Mouse (Mus musculus) intestine, embryonic 15.5 days (tissue): ENCODE results near the gene Actb. TPM values are rescaled to one million over a fixed set of nuclear protein-coding genes. Genes with fewer than 3 reads are reported as not detected.
A peak's percentile ranks its signal among the peaks of the same experiment; 100 is the strongest.

Experiments used
- ATAC-seq: fragments of 200-750 bp; cut with Nextera tagmentation; 2 replicates; pipeline ENCODE4 v1.8.0; 2017; ENCODE audit warnings: moderate TSS enrichment, moderate library complexity
- H3K27ac ChIP-seq: fragments of 300-500 bp; sonication (generic); 2 replicates; pipeline ENCODE4 v1.5.1; 2015; ENCODE audit warnings: mild to moderate bottlenecking, inconsistent platforms
- H3K27me3 ChIP-seq: fragments of 300-500 bp; sonication (generic); replicated peaks from 2 replicates; pipeline ENCODE4 v1.6.1; 2015; ENCODE audit warnings: inconsistent platforms
- H3K36me3 ChIP-seq: fragments of 300-500 bp; sonication (generic); 2 replicates; pipeline ENCODE4 v1.6.1; 2015; ENCODE audit warnings: inconsistent platforms
- H3K4me1 ChIP-seq: fragments of 300-500 bp; sonication (generic); replicated peaks from 2 replicates; pipeline ENCODE4 v1.6.1; 2015; ENCODE audit warnings: inconsistent platforms
- H3K4me2 ChIP-seq: fragments of 300-500 bp; sonication (generic); replicated peaks from 2 replicates; pipeline ENCODE4 v1.6.1; 2015; ENCODE audit warnings: mild to moderate bottlenecking, inconsistent platforms
- H3K4me3 ChIP-seq: fragments of 300-500 bp; sonication (generic); replicated peaks from 2 replicates; pipeline ENCODE4 v1.5.1; 2015; ENCODE audit warnings: inconsistent platforms
- H3K9ac ChIP-seq: fragments of 300-500 bp; sonication (generic); 2 replicates; pipeline ENCODE4 v1.6.1; 2015; ENCODE audit warnings: inconsistent platforms
- H3K9me3 ChIP-seq: fragments of 300-500 bp; sonication (generic); 2 replicates; pipeline ENCODE4 v1.6.1; 2016; ENCODE audit warnings: inconsistent platforms
- WGBS: fragments of 180-500 bp; shearing (Covaris S2); methylation state at CpG from one replicate; pipeline ENCODE4 v1.1.7; 2015; 5-methylcytosine and 5-hydroxymethylcytosine counted together
- polyA plus RNA-seq: library from polyadenylated mRNA; unstranded; fragments of >200 nt; fragmentation: Nextera tagmentation; extraction: Ambion mirVana; gene quantifications from 2 replicates; pipeline ENCODE4 v1.2.1, GENCODE M21; 2015

Gene Actb
- polyA plus RNA-seq, 1 experiment from 2014 or later = 17,104 TPM

DNA sequence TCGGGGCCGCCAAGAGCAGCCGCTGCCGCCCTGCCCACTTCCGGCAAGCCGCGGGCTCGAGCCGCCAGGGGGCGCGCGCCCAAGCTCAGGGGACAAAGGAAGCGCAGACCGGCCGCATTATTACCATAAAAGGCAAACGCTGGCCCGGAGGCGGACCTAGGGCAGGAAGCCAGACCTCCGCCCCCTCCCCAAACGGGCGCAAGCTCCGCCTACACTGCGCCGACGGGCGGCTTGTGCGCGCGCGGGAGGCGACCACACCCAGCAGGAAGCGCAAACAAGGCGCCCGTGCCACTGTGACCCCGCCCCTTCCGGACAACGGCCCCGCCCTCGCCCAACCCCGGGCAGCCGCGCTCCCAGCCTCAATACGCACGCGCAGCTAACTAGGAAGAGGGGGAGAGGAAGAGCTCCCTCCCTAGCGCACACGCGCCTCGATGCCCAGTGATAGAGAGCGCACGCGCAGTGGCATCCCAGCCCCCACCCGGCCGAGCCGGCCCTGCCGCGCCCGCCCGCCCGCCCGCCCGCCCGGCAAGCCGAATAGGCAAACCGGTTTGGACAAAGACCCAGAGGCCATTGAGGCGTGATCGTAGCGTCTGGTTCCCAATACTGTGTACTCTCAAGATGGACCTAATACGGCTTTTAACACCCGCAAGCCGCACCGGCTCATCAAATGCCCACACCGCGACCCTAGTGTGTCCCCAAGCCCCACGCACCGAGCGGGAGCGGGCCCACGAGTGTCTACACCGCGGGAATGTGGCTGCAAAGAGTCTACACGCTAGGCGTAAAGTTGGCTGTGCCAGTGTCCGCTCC is 626 bp downstream of the Actb start:
- Histone ChIP-seq H3K9me3 (no peaks in the 10 kb centered on the region), H3K27ac (peak overlapping the region; percentile 100), H3K36me3 (peaks cover 29% of the 10 kb centered on the region), H3K4me2 (peak overlapping the region; percentile 67), H3K27me3 (no peaks in the 10 kb centered on the region), H3K4me1 (peaks cover 49% of the 10 kb centered on the region), H3K4me3 (peak overlapping the region; percentile 94), H3K9ac (peak overlapping the region; percentile 100)
- peak; percentile 81 for ATAC-seq
- WGBS = under 1% methylated on average over 84 of the region's 84 CpGs

DNA sequence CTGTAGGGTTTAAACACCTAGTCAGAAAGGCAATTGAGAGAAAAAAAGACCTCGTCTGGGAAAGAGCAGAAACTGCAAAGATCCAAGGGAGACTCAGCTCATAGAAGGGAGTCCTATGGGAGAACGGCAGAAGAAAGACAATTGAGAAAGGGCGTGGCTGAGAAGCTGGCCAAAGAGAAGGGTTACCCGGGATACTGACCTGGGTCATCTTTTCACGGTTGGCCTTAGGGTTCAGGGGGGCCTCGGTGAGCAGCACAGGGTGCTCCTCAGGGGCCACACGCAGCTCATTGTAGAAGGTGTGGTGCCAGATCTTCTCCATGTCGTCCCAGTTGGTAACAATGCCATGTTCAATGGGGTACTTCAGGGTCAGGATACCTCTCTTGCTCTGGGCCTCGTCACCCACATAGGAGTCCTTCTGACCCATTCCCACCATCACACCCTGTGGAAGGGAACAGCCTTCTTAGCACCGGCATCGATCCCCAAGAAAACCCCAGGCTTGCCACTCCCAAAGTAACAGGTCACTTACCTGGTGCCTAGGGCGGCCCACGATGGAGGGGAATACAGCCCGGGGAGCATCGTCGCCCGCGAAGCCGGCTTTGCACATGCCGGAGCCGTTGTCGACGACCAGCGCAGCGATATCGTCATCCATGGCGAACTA is 1.4 kb downstream of the Actb start:
- 0 out of 2 replicates have a peak, but pooled peaks have one; percentile 0 for ATAC-seq
- H3K4me3 ChIP-seq = peak overlapping the region; percentile 94
- peaks cover 34% of the 10 kb centered on the region for H3K36me3 ChIP-seq
- peak overlapping the region; percentile 100 for H3K9ac ChIP-seq
- no peaks in the 10 kb centered on the region for H3K9me3 ChIP-seq
- H3K4me1 ChIP-seq = peaks cover 46% of the 10 kb centered on the region
- WGBS = 2% methylated on average over 27 of the region's 27 CpGs
- H3K27me3 ChIP-seq = no peaks in the 10 kb centered on the region
- peak overlapping the region; percentile 67 for H3K4me2 ChIP-seq
- H3K27ac ChIP-seq = peak overlapping the region; percentile 100

- Histone ChIP-seq H3K4me2 (peak overlapping the region; percentile 67), H3K9ac (peak overlapping the region; percentile 100), H3K4me3 (peak overlapping the region; percentile 94), H3K36me3 (peaks cover 34% of the 10 kb centered on the region), H3K27ac (peak overlapping the region; percentile 100), H3K27me3 (no peaks in the 10 kb centered on the region), H3K9me3 (no peaks in the 10 kb centered on the region), H3K4me1 (peaks cover 38% of the 10 kb centered on the region)
- 60% methylated on average over 19 of the region's 19 CpGs for WGBS
- ATAC-seq = no peak
Observed at GRCm38 (mm10) chr5:142904208-142905037, 2.1 kb downstream of the Actb start.

- H3K4me3 ChIP-seq = peak overlapping the region; percentile 94
- ATAC-seq = no peak
- no peaks in the 10 kb centered on the region for H3K9me3 ChIP-seq
- peaks cover 34% of the 10 kb centered on the region for H3K36me3 ChIP-seq
- H3K27me3 ChIP-seq = no peaks in the 10 kb centered on the region
- peaks cover 31% of the 10 kb centered on the region for H3K4me1 ChIP-seq
- H3K4me2 ChIP-seq = peak overlapping the region; percentile 67
- H3K9ac ChIP-seq = peak overlapping the region; percentile 100
- WGBS = 73% methylated on average over 14 of the region's 14 CpGs
- H3K27ac ChIP-seq = peak overlapping the region; percentile 100
Observed at GRCm38 (mm10) chr5:142903470-142904207, 2.9 kb downstream of the Actb start.

- WGBS = 47% methylated on average over 5 of the region's 5 CpGs
- H3K4me3 ChIP-seq = peak overlapping the region; percentile 4; the same call in 1 of the 2 replicates
- ATAC-seq = no peak
- H3K9me3 ChIP-seq = no peaks in the 10 kb centered on the region
- peak overlapping the region; percentile 30 for H3K4me2 ChIP-seq
- H3K36me3 ChIP-seq = peaks cover 34% of the 10 kb centered on the region
- H3K27me3 ChIP-seq = no peaks in the 10 kb centered on the region
- peak overlapping the region; percentile 51 for H3K27ac ChIP-seq
- H3K9ac ChIP-seq = peak overlapping the region; percentile 29
- H3K4me1 ChIP-seq = peaks cover 22% of the 10 kb centered on the region
Observed at GRCm38 (mm10) chr5:142902506-142903314, 3.8 kb downstream of the Actb start.

DNA sequence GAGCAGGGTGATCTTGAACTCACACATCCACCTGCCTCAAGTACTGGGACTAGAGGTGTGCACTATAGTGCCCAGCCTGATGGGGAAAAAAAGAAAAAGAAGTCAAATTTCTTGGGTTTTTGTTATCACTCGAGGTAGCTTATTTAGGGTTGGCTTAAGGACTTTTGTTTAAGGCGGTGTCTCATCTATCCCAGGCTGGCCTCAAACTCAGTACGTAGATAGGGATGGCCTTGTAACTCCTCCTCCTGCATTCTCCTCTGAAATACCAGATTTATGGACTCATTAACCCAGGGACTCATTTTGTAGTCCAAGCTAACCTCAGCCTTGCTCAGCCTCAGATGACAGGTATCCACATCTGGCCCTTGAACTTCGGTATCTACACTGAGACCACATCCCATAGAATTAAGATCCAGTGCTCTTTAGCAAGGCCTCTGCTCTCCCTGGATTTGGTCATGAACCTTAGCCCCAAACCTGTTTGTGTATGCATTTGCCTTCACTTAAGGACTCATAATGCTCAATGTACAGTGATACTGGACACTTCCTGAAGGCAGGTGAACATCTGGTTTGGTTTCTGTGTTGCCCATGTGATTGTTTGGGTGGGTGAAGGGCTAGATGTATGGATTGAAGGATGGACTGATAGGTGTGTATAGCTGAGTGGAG is 4.6 kb downstream of the Actb start:
- Histone ChIP-seq H3K36me3 (peaks cover 34% of the 10 kb centered on the region), H3K4me1 (peaks cover 20% of the 10 kb centered on the region), H3K4me2 (no peak overlapping the region), H3K27ac (peak overlapping the region; percentile 51), H3K9ac (0 out of 2 replicates have a peak overlapping the region, but pooled peaks have one; percentile 14), H3K9me3 (no peaks in the 10 kb centered on the region), H3K27me3 (no peaks in the 10 kb centered on the region), H3K4me3 (no peak overlapping the region)
- no peak for ATAC-seq
- WGBS = 42% methylated on average over 4 of the region's 4 CpGs

GRCm38 (mm10) chr5:142901355-142901802 is 5.2 kb downstream of the Actb start:
- peak overlapping the region; percentile 51; the same call in 1 of the 2 replicates for H3K27ac ChIP-seq
- no peaks in the 10 kb centered on the region for H3K27me3 ChIP-seq
- H3K9me3 ChIP-seq = no peaks in the 10 kb centered on the region
- H3K4me3 ChIP-seq = no peak overlapping the region
- H3K4me2 ChIP-seq = no peak overlapping the region
- H3K4me1 ChIP-seq = peaks cover 20% of the 10 kb centered on the region
- no peak for ATAC-seq
- peaks cover 34% of the 10 kb centered on the region for H3K36me3 ChIP-seq
- H3K9ac ChIP-seq = no peak overlapping the region
- WGBS = 73% methylated on average over 7 of the region's 7 CpGs

GRCm38 (mm10) chr5:142900651-142901050 is 5.9 kb downstream of the Actb start:
- no peak overlapping the region for H3K4me3 ChIP-seq
- ATAC-seq = no peak
- no peak overlapping the region for H3K4me2 ChIP-seq
- no peaks in the 10 kb centered on the region for H3K27me3 ChIP-seq
- peaks cover 24% of the 10 kb centered on the region for H3K4me1 ChIP-seq
- H3K9me3 ChIP-seq = no peaks in the 10 kb centered on the region
- H3K9ac ChIP-seq = no peak overlapping the region
- H3K27ac ChIP-seq = 0 out of 2 replicates have a peak overlapping the region, but pooled peaks have one; percentile 44
- H3K36me3 ChIP-seq = peaks cover 34% of the 10 kb centered on the region
- WGBS = 73% methylated on average over 7 of the region's 7 CpGs

DNA sequence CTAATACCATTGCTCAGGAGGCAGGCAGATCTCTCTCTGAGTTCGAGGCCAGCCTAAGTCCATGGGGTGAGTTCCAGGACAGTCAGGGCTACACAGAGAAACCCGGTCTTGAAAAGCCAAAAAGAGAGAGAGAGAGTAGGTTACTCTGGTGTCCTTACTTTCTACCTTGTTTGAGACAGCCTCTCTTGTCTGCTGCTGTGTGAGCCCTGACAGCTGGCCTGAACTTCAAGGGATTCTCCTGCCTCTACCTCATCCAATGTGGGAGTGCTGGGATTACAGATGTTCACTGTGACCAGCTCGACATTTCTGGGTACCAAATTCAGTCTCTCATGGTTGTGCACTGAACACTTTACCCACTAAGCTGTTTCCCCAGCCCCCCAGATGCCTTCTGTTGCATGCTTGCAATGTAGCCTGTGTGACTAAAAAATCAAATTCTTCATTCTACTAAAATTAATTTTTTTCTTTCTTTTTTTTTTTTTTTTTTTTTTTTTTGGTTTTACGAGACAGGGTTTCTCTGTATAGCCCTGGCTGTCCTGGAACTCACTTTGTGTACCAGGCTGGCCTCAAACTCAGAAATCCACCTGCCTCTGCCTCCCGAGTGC is 6.5 kb downstream of the Actb start:
- H3K4me3 ChIP-seq = no peak overlapping the region
- no peak for ATAC-seq
- H3K9ac ChIP-seq = no peak overlapping the region
- H3K36me3 ChIP-seq = peaks cover 29% of the 10 kb centered on the region
- H3K9me3 ChIP-seq = no peaks in the 10 kb centered on the region
- H3K27me3 ChIP-seq = no peaks in the 10 kb centered on the region
- H3K4me2 ChIP-seq = no peak overlapping the region
- H3K27ac ChIP-seq = no peak overlapping the region
- H3K4me1 ChIP-seq = peaks cover 24% of the 10 kb centered on the region
- WGBS = 69% methylated on average over 5 of the region's 5 CpGs

DNA sequence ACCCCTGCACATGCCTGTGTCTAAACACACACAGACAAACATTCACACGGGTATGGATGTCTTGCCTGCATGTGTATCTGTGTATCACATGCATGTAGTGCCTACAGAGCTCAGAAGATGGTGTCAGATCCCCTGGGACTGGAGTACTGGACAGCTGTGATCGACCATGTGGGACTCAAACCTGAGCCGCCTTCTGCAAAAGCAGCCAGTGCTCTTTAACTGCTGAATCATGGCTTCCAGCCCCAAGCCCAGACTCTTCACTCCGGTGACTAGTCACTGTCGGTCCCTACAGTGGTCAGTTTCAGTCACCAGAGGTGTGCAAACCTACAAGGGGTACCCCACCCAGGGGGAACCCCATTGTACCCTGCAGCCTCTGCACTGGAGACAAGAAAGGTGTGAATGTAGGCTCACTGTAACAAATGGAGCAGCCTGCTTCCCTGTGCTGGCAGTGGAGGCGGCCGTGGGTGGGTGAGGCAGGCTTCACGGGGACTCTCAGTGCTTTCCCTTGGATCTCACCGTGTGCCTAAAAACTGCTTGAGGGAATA is 7.4 kb downstream of the Actb start:
- Histone ChIP-seq H3K4me3 (no peak overlapping the region), H3K27ac (0 out of 2 replicates have a peak overlapping the region, but pooled peaks have one; percentile 17), H3K4me1 (peaks cover 22% of the 10 kb centered on the region), H3K4me2 (no peak overlapping the region), H3K36me3 (peaks cover 20% of the 10 kb centered on the region), H3K9ac (no peak overlapping the region), H3K9me3 (no peaks in the 10 kb centered on the region), H3K27me3 (no peaks in the 10 kb centered on the region)
- 82% methylated on average over 9 of the region's 9 CpGs for WGBS
- no peak for ATAC-seq
